Mouse (Mus musculus): ENCODE results near the gene Wdr20. TPM values are rescaled to one million over a fixed set of nuclear protein-coding genes. Genes with fewer than 3 reads are reported as not detected.

Gene Wdr20
- polyA plus RNA-seq, 1 experiment: 11.6 TPM

DNA sequence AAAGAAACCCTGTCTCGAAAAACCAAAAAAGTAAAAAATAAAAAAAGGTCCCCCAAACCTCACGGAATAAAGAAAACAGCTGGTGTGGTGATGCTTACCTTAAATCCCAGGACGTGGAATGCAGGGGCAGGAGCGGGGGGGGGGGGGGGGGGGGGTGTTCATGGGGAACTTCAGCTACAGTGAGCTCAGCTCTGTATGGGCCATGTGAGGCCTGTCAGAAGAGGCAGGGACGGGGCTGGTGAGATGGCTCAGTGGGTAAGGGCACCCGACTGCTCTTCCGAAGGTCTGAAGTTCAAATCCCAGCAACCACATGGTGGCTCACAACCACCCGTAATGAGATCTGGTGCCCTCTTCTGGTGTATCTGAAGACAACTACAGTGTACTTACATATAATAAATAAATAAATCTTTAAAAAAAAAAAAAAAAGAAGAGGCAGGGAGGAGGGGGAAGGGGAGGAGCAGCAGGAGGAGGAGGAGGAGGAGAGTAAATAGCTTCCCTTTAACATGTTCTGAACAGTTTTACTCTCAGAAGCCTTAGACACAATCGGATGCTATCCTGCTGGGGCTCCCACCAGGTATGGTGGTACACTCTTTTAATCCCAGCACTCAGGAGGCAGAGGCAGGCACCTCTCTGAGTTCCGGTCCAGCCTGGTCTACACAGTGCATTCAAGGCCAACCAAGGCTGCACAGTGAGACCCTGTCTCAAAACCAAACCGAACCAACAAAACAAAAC is 92.7 kb downstream of the Wdr20 start:
- no peak for TF ChIP-seq GATA1 (IDR thresholded peaks at IDR 0.05; ENCODE audit: low read length)

GRCm38 (mm10) chr12:110835182-110835581 is 97.4 kb downstream of the Wdr20 start:
- TF ChIP-seq GATA1 (IDR thresholded peaks at IDR 0.05; ENCODE audit: low read length): no peak

DNA sequence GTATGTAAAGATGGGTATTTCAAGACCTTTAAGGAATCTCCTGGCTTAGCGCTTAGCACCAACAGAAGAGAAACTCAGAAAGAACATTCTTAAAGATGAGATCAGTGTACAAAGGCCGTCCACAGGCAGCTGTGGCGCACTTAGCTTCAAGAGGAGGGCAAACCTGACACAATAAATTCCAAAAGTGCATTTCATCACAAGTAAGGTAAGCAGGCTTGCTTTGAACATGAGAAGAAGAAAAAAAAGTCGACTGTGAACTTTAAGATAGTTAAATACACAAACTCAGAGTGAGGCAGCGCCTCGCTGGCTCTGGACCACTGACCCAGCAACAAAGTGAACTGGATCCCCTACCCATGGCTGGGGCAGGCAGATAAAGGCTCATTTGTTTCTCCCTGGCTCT is 99.0 kb downstream of the Wdr20 start:
- no peak for TF ChIP-seq GATA1 (IDR thresholded peaks at IDR 0.05; ENCODE audit: low read length)

DNA sequence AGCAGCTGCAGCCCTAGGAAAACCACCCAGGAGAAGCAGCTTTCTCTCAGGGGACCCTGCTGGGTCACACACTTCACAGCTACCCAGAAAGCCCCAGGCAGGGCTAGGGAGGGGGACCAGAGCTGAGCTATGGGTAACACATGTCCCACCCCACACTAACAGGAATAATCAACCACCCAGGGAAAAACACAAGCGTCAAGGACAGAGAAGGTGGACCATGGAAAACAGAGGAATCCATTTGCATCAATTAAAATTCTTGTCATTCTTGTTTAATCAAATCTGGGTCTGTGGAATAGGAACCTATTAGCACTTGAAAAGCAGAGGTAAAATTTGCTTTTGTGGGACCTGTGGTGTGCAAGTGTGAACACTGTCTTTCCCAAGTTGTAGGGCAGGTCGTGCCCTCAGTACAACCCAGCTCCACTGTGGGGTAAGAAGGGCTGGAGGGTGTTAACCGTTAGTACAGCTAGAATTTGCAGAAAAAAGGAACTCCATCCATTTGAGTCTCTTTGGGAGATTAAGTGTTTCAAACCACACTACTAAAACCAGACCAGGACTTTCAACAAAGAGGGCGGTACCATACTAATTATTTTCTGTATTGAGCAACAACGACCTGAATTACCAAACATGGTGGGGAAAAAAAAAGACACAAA is 99.6 kb downstream of the Wdr20 start:
- no peak for TF ChIP-seq GATA1 (IDR thresholded peaks at IDR 0.05; ENCODE audit: low read length)

DNA sequence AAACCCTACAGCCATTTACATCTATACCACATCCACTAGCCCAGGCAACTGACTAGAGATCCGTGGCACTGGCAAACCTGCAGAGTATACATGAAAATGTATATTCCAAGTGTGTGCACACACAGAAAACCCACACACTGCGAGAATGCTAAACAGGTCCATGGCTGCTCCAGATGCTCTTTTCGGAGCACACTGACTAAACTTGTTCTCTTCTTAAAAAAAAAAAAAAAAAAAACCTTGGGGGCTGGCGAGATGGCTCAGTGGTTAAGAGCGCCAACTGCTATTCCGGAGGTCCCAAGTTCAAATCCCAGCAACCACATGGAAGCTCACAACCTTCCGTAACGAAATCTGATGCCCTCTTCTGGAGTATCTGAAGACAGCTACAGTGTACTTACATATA is 100.1 kb downstream of the Wdr20 start:
- no peak for TF ChIP-seq GATA1 (IDR thresholded peaks at IDR 0.05; ENCODE audit: low read length)

- no peak for TF ChIP-seq GATA1 (IDR thresholded peaks at IDR 0.05; ENCODE audit: low read length)
Measured at GRCm38 (mm10) chr12:110840348-110841198, 102.8 kb downstream of the Wdr20 start, which contains the start of gene Mok. Gene Mok, minus strand, starts transcription at chr12:110840939.

DNA sequence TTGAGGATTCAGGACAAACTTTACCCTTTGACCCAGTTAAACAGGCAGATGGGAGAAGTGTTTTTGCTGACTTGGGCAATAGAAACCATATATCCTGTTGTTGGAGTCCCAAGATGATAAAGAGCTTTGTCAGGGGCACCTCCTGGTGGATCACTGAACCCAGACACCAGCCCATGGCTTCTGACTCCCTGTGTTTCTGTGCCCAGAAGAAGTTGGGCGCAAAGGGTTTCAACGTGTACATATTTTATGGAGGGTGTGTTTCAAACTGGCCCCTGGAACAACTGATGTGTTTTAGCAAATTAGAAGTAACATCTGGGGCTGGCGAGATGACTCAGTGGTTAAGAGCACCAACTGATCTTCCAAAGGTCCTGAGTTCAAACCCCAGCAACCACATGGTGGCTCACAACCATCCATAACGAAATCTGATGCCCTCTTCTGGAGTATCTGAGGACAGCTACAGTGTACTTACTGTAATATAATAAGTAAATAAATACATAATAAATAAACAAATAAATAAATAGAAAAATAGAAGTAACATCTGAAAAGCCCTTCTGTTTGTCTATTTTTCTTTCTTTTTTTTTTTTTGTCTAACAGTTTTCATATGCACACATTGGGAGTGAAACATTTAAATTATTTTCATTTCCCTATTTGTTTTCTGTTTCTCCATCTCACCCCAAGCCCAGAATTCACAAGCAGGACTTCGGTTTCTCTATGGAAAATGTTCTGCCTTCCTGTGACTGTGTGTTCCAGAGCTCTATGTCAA is 104.2 kb downstream of the Wdr20 start:
- no peak for TF ChIP-seq GATA1 (IDR thresholded peaks at IDR 0.05; ENCODE audit: low read length)

DNA sequence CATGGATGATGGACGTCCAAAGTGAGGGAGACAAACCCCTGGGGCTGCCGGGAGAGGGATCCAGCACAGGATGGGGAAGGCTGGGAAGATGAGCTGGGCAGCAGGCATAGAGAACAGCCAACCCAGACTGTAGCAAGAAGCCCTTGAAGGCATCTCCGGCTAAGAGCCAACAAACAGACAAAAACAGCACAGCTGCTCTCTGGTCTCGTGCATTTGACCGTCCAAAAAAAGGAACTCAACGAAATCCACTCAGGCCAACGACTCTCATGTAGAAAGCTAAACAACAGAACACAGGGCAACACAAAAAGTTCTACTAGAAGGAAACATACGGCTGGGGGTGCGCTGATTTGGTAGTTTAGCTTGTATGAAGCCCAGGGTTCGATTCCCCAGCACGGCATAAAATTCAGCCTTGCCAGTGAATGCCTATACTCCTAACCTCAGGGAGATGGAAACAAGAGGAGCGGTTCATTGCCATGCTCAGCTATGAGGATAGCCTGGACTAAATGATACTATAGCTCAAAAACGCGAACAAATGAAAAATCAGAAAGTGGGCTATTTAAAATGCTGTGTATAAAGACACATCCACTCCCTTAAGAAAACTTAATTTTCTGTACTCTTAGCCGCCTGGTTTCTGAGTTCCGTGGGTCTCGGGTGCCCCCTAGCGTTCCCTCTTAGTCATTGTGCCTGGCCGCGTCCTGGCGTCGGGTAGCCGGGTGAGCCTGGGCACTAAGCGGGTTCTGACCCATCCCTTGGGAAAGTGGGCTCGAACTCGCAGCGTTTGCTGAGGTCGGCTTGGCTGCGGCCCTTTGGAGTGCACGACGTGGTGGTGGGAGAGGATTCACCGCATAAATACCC is 105.7 kb downstream of the Wdr20 start:
- no peak for TF ChIP-seq GATA1 (IDR thresholded peaks at IDR 0.05; ENCODE audit: low read length)

DNA sequence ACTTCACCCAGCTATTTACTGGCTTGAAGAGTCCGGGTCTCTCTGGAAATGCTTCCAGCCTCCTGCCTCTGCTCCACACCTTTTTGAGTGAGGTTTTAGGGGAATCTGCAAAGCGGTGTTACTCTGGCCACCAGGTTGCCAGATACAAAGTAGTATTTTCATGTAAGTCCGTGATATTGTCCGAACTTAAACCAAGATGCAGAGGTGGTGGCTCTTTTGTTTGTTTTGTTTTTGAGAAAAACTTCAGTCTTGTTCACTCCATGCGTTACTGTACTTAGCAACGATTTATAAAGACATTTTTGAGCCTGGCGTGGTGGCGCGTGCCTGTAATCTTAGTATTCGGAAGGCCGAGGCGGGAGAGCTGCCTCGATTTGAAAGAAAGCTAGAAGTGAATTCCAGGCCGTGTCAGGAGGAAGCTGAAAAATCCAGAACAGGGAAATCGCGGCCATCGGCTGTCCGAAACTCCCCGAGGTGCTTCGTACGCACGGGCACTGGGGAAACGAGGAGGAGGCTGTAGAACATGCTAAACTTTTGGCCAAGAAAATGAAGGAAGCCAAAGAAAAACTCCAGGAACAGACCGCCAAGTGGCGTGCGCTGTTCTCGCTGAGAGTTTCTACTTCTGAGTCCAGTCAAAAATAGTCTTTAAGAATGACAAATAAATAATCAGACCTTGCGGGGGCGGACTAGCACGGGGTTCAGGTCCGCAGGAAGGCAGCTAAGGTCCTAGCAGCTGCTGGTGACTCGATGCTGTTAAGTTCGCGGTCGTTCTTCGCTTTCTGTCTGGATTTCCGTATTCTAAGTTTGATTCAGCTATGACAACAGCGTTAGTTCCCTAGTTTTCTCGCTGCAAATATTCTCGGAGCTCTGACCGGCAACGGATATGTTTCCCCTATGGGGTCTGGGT is 106.7 kb downstream of the Wdr20 start:
- no peak for TF ChIP-seq GATA1 (IDR thresholded peaks at IDR 0.05; ENCODE audit: low read length)

DNA sequence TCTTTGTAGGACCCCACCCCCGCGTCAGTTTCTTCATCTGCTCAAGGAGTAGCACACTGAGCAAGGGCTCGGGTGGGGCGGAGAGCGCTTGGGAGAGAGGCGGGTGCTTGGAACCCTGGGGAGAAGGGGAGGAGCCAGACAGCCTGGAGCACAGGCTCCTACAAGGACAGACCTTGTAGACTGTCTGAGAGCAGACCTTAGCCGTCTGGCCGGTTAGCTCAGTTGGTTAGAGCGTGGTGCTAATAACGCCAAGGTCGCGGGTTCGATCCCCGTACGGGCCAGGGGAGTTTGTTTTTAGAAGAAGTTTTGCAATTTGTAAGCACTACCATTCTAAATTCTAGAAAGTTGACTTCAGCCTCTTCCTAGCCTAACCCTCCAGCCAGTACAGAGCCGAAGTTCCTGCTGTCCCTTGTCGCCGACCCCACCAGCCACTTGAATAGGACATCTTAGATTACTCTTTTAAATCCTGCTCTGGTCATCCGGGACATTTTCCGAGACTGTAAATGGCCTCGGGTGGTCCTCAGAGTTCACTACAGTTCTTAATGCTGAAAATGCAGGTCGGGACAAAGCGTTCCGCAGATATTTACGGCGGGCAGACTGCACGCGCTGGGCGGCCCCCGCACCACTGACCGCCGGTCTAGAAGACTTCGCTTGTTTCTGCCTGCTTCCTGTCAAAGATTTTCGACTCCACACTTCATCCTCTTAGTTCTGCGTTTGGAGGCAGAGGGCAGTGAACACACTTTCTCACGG is 107.6 kb downstream of the Wdr20 start:
- no peak for TF ChIP-seq GATA1 (IDR thresholded peaks at IDR 0.05; ENCODE audit: low read length)

DNA sequence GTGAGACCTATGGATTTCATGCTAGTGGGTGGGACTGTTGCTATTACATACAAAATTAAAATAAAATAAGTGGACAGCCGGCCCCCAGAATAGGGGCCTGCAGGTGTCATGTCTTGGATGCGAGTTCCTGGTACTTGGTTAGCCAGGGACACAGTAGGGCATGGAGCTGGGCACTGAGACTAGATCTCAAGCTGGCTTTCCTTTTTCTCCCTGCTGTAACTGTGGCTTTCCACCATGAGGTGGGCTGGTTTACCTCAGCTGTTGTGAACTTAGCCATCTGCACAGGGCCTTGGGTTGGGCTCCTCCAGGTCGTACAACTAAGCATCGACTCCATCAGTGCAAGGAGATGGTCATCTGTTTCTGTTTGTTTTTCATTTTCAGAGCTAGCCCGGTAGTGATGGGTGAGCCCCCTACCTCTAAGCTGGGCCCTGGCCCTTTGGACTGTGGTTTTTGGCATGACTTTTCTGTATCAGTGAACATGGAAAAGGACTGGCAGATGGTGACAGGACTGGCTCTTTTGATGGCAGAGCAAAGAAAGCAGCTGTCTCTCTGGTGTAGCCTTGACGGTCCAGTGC is 108.5 kb downstream of the Wdr20 start:
- TF ChIP-seq GATA1 (IDR thresholded peaks at IDR 0.05; ENCODE audit: low read length): no peak
